Mouse (Mus musculus) v-Abl transformed pro-B cells (cell line): ENCODE data around the gene Tmem116.

Experiments
- in situ Hi-C, 2 experiments: fragments of 400-800 bp; cut with MboI; formaldehyde crosslinking; loops; one replicate each; pipeline ENCODE4 v1.15.1; 2025; ENCODE audit not compliant: unreplicated experiment in 2 of 2

Tmem116 gene

DNA sequence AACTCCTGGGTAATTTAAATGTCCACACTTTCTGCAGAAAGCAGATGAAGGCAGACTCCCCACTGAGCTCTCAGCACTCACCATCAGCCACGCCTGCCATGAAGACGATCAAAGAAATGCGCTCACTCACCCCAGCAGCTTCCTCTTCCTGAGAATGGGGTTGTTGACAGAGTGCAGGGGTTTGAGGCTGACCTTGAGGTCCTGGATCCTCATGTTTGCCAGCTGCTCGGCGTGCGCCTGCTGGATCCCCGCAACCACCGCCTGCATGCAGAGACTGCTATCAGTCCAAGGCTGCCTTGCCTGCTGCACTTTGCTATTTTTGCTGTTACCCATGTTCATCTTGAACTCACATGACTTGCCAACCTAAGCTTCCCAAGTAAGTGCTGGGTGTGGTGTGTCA, 75.3 kb downstream of the Tmem116 start:
- in situ Hi-C loops, result no loop called here

DNA sequence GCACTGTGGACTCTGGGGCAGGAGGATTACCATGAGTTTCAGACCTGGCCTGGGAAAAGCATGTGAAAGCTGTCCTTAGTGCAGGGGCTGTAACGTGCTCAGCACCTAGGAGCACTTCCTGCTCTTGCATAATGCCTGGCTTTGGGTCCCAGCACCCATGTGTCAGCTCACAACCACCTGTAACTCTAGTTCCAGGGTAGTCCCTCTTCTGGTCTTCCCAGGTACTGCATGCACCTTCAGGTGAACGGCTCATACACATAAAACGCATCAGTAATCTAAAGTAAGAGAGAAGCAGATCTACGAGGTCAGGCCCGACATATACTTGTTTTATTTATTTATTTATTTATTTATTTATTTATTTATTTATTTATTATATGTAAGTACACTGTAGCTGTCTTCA, 82.8 kb downstream of the Tmem116 start:
- in situ Hi-C loops, result no loop called here

DNA sequence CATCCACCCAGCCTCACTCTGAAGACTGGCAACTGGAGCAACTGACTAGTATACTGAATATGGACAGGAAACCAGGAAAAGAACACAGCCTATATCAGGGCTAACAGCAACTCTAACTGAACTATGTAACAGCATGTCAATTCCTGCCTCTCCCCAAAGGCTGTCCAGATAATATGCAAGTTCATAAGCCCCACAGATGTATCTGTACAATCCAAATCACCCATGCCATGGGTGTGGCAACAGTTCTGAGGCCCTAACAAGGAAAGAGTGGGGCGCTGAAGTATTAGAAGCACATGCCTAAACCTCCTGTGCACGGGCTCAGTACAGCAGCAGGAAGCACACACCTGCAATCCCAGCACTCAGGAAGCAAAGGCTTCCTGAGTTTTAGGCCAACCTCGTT, 83.4 kb downstream of the Tmem116 start:
- in situ Hi-C loops, result no loop called here

DNA sequence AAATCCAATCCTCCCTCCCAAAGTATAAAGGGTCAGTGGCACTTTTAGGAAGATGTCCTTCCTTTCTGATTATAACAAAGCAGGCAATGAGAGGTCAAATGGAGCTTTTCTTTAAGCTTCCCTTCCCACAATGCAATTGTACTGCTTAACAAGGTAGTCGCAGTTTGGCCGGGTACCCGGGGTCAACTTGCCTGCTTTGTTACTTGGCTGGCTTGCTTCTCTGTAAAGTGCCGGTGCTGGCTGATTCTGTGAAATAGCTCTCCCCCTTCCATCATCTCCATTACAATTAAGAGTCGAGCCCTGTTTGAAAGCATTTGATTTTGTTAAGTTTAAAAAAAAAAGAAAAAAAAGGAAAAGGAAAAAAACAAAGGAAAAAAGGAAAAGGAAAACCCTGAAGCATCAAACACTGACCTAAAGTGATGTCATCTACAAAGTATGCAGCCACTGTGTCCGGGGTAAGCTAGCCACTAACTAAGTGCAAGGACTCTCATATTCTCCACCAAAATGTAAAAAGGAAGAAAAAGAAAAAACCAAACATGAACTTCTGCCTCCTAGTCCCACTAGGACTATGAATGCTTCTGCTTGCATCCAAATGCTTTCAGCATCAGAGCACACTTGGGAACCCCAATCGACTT, 85.3 kb downstream of the Tmem116 start:
- in situ Hi-C loops, result no loop called here

DNA sequence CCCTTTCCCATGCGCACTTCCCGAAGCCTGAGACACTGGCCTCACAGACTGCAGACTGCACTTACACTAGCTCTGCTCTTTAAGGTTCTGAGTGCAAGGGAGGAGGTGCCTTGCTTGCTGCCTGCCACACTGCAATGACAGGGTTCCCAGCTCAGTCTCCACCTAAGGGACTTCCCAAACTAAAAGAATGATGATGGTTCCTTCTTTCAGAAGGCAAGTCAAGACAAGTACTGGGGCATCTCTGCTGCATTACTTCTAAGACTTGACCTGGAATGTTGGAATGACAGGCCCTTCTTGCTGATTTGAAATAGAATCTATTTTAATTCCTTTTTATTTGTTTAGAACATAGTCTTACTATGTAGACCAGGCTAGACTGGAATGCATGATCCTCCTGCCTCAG, 85.9 kb downstream of the Tmem116 start:
- in situ Hi-C loops, result no loop called here

DNA sequence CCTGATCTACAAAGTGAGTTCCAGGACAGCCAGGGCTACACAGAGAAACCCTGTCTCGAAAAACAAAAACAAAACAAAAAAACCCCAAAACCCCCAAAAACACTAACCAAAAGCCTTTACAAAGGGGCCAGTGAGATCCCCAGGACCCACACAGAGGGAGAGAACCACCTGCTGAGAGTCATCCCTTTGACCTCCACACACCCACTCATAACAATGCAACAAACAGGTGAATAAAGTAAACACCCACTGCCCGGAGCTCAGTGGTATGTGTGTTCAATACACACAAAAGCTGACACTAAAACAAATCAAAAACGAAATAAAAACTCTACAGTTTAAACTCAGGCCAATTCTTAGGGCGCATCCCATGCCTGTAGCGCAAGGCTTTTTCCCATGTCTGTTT, 88.4 kb downstream of the Tmem116 start:
- in situ Hi-C loops, result loop anchor here in 1 of 2 experiments (10.0 kb wide), 1 partner anchor 65 kb away; no protein-coding TSS in a partner anchor

DNA sequence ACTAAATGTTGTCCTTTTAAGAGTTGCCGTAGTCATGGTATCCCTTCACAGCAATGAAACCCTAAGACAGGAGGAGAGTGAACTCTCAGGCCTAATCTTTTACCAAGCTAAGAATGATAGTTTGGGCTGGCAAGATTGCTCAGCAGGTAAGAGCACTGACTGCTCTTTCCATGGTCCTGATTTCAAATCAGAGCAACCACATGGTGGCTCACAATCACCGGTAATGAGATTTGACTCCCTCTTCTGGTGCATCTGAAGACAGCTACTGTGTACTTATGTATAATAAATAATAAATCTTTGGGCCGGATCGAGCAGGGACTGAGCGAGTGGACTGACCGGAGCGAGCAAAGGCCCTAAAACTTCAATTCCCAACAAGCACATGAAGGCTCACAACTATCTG, 89.5 kb downstream of the Tmem116 start:
- in situ Hi-C loops, result loop anchor here in 1 of 2 experiments (10.0 kb wide), 1 partner anchor 64 kb away; no protein-coding TSS in a partner anchor

DNA sequence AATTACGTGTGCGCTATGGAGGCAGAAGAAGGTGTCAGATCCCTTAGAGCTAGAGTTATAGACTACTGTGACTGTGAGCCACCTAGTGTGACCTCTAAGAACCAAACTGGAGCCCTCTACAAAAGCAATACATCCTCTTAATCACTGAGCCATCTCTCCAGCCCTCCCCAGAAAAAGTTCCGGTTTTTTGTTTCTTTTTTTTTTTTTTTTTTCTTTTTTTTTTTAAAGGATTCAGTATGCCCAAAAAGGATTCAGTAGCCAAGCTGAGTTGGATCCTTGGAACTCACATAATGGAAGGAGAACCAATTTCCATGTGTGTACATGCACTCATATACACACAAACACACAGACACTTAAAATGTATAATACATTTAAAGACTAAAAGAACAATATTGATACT, 91.7 kb downstream of the Tmem116 start:
- in situ Hi-C loops, result loop anchor here in 1 of 2 experiments (10.0 kb wide), 1 partner anchor 61 kb away; no protein-coding TSS in a partner anchor

DNA sequence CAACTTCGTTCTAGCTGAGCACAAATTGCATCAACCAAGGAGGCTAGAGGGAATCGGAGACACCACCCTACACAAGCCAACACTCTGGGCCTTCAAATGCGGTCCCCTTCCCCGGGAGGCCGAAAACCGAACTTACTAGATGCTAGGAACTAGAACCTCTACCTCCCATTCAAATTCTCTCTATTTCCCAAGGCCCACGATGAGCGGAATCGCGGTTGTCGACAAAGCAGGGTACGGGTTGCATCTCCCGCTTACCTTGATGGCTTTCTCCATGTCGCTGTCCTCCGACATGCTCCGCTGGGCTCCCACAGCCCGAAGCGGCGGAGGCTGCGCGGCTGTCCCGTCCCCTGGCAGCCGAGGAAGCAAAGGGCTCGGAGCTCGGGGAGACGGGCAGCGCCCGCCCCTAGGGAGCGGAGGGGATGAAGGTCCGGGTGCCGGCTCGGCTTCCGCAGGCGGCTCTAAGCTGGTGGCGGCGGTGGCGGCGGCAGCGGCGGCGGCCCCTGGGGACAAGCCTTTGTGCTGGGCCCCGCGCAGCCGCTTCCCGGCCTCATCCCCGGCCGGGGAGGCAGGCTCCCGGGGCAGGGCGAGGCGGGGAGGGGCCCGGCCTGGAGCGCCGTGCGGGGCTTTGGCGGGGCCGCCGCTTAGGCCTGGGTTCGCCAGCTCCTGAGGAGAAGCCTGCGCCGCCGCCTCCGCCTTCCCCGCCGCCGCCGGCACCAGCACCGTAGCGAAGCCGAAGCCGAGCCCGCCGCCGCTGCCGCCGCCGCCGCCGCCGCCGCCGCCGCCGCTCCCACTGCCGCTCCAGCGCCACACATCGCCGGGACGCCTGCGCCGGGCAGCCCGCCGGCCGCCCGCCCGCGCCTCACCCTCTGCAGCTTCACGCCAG, 93.5 kb downstream of the Tmem116 start, which contains the start of the genes Adam1a and Gm42878:
Gene Adam1a, minus strand, starts transcription at position 573 of the 883 bp plus-strand sequence.
Gene Gm42878, minus strand, starts transcription at position 573 of the 883 bp plus-strand sequence.
- in situ Hi-C loops, result loop anchor here (5.0 to 10.0 kb wide), 2 partner anchors 60 to 62 kb away; no protein-coding TSS in a partner anchor

DNA sequence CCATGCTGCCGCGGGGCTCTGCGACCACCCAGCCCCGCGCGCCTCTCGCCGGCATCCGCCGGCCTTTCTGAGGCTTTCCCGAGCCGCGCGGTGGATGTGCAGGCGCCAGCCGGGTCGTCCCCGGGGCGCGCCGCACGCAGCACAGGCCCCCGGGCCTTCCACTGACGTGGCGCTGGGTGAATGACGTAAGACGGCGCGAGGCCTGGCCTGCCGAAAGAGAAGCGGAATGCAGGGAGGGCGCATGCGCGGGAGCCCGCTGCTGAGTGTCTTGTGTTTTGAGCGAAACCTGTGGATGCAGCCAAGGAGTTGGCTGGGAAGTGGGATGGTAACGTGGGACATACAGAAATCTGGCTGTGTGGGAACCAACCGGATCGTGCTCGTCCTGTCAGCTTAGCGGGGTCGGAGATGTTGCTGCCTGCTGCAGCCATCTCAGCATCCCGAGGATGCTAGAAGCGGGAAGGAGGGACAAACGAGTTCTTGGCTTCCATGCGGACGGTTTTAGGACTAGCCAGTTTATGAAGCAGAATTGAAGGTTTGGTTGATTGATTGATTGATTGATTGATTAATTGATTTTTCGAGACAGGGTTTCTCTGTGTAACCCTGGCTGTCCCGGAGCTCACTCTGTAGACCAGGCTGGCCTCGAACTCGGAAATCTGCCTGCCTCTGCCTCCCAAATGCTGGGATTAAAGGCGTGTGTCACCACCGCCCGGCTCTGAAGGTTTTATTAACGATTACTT, 94.3 kb downstream of the Tmem116 start, which contains the start of gene Mapkapk5:
Gene Mapkapk5, minus strand, starts transcription at position 113 of the 737 bp plus-strand sequence.
- in situ Hi-C loops, result loop anchor here (5.0 to 10.0 kb wide), 2 partner anchors 59 to 61 kb away; no protein-coding TSS in a partner anchor

DNA sequence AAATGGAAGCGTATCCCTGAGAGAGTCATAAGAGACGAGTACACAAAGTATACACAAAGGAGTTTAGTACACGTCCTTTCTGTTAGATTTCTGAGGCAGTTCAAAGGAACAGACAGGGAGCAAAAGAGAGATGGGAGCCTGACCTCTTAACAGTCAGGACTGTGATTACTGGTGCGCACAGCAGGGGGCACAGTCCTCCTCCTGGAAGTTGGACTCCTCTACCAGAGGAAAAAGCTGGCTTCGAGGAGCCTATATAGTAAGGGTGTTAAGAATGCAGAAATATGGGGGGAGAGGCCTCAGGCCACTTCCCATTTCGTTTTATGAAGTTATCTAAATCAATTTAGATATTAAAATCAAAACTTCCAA, 94.8 kb downstream of the Tmem116 start:
- in situ Hi-C loops, result loop anchor here (5.0 to 10.0 kb wide), 2 partner anchors 58 to 61 kb away; no protein-coding TSS in a partner anchor

DNA sequence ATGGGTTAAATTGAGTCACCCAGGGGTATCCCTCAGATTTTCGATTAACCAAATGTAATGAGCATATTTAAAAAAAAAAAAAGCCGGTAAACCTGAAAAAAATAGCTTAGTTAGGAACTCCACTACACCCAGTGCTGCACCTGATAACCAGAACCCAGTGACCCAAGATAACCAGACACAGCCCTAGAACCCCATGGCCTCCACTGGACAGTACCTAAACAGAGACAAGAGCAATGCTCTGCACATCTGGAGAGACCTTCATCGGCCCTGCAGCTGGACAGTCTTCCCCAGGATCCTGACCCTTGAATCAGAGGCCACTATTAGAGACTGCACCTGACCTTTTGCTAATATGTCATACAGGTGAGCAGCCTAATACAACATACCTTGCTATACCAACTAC, 95.4 kb downstream of the Tmem116 start:
- in situ Hi-C loops, result loop anchor here (5.0 to 10.0 kb wide), 2 partner anchors 58 to 60 kb away; no protein-coding TSS in a partner anchor

DNA sequence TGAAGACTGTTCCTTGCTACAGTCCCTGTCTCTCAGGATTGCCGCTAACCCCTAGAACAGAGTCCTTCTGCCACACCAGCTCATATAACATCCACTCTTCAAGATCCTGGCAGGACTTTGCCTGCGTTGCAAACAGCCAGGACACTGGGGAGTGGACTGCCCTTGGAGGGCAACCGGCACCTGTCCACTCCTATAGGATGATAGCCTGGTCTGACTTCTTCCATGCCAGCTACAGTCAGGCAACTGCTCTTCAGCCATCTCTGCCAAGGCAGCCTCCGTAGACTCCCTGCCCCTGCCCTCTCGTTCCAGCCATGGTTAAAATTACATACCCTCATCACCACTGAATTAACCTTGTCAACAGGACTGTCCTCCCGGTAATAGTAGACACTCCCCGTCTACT, 97.5 kb downstream of the Tmem116 start:
- in situ Hi-C loops, result loop anchor here (5.0 to 10.0 kb wide), 2 partner anchors 56 to 58 kb away; no protein-coding TSS in a partner anchor

DNA sequence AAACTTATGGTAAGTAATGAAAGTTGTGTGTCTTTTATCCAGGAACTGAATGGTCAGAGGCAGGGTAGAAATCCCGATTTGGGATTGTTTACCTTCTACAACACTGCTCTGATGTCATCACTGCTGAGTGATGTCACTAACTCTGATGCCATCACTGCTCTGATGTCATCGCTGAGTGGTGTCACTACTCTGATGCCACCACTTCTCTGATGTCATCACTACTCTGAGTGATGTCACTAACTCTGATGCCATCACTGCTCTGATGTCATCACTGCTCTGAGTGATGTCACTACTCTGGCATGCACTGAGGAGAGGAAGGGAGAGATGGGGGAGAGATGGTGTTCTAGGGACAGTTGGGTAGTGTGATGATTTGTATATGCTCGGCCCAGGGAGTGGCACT, 110.7 kb downstream of the Tmem116 start:
- in situ Hi-C loops, result loop anchor here in 1 of 2 experiments (5.0 kb wide), 1 partner anchor 35 kb away; no protein-coding TSS in a partner anchor

DNA sequence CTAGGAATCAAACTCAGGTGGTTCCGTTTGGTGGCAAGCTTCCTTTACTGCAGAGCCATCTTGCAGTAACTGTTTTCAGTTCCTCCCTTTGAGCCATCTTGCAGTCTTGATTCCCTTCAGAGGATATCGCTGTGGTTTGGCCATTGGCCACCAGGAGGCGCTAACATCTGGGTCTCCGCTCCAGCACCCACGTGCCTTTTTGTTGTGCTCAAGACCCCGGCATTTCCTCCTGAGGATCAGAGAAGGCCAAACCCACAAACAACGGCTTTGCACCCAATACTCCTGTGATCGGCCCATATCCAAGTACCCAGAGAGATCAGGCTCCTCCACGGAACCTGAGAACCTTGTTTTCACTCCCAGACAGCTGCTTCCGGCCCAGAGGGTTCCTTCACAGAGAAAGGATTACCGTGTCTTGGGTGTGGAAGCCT, 112.8 kb downstream of the Tmem116 start:
- in situ Hi-C loops, result loop anchor here in 1 of 2 experiments (5.0 kb wide), 1 partner anchor 33 kb away; no protein-coding TSS in a partner anchor

DNA sequence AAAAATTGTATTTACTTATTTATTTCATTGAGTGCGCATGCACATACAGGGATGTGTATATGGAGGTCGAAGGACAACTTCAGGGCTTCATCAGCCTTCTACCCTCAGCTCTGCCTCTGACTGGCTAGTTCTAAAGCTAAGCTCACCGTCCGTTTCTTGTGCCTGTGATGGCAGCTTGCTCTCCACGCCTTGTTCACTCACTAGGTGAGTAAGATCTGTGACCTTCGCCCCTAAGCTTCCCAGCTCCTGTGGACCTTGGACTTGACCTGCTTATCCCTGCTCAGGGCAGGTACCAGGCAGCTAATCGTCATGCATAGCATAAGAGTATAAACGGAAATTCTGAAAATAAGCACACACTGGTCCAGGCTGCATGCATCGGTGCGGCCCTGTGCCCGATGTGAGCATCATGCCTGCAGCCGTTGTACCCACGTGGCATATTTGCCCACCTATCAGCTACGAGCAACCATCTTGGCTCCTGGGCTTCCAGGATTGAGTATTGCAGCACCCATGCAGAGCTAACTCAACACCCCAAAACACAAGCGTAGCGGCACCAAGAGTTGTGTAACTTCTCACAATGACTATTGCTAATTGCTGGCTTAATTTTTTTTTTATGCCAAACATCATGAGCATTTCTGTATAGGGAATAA, 114.5 kb downstream of the Tmem116 start:
- in situ Hi-C loops, result no loop called here

DNA sequence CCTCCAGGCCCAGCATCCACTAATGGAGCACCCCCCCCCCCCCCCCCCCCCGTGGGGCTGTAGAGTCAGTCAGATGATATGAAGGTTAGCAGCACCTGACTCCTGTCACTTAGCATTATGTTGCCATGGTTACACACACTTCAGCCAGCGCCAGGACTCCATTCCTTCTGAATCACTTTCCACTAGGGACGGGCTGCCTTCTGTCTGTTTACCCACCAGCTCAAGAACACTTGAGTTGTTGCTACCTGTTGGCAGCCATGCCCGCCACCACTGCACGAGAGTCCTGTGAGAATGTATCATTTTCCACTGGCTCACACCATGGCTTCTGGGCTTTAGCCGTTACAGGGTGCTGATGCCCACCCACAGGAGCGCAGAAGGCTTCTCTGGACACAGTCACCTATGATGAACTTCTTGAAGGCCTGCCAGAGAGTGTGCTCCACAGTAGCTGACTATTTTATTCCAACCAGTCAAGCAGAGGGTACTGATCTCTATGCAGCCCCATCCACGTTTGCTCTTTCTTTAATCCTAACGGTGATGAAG, 118.3 kb downstream of the Tmem116 start:
- in situ Hi-C loops, result no loop called here

DNA sequence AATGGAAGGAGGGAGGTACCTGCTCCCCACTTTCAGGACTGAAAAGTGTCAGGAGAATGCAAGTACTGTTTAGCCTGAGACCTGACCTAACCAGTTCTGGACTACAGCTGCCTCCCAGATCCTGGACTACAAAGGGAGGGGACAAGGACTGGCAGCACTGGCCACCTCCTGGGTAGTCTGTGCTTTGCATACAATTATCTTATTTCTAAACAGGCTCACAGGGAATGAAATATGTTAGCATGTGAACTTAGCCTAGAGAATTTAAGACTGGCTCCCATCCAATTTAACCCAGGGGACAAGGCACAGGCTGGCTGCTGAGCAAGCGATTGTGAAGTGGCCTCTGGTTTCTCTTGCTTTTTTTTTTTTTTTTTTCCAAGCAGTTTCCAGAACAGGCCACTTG, 119.1 kb downstream of the Tmem116 start:
- in situ Hi-C loops, result no loop called here
